Mouse (Mus musculus): ENCODE data around the gene Samd4b. TPM values are rescaled to one million over a fixed set of nuclear protein-coding genes. Genes with fewer than 3 reads are reported as not detected.

Samd4b gene
- polyA plus RNA-seq, 1 experiment: 24.4 TPM

DNA sequence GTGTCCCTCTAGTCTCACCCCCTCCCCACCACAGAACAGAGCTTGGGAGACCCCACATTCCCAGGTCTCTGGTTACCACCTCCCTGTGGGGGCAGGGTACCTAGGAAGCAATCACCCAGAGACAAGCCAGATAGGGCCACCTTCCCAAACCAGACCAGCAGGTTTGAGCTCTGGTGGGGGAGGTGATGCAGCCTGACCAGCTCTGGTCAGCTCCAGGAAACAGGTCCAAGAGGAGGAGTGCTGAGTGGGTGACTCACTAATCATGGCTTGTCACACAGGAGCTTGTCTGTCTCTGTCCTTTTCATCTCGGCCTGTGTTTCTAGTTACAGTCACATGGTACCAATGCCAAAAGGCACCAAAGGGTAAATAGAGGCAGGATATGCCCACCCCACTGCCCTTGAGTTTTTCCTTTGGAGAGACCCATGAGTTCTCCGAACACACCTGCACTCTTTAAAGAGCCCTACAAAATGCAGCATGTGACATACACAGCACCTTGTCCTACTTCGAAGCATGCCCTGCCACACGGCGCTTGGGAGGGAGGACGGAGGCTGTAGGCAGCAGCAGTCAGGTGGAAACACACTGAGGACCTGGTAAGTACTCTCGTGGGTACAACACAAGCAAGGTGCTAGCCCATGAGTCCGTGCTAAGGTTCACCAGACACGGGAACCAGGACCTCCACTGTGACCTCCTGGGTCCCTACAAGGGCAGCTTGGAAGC lies 20.0 kb downstream of the Samd4b start:
- Histone ChIP-seq H3K4me1 (ENCODE audit: control insufficient read depth, insufficient read depth, insufficient read length, low read length) (no peaks in the 10 kb centered on the region), H3K4me3 (ENCODE audit: insufficient read depth, low read depth, low read length) (no peak overlapping the region), H3K27ac (replicated peaks; ENCODE audit: low read depth, low read length) (no peak overlapping the region)

GRCm38 (mm10) chr7:28576271-28576914 lies 21.6 kb downstream of the Samd4b start:
- no peaks in the 10 kb centered on the region for H3K4me1 ChIP-seq (ENCODE audit: control insufficient read depth, insufficient read depth, insufficient read length, low read length)
- H3K27ac ChIP-seq (replicated peaks; ENCODE audit: low read depth, low read length): no peak overlapping the region
- no peak overlapping the region for H3K4me3 ChIP-seq (ENCODE audit: insufficient read depth, low read depth, low read length)

GRCm38 (mm10) chr7:28575597-28575996 lies 22.3 kb downstream of the Samd4b start:
- Histone ChIP-seq H3K4me3 (ENCODE audit: insufficient read depth, low read depth, low read length) (no peak overlapping the region), H3K27ac (replicated peaks; ENCODE audit: low read depth, low read length) (no peak overlapping the region), H3K4me1 (ENCODE audit: control insufficient read depth, insufficient read depth, insufficient read length, low read length) (no peaks in the 10 kb centered on the region; the same call in 1 of the 2 replicates)

DNA sequence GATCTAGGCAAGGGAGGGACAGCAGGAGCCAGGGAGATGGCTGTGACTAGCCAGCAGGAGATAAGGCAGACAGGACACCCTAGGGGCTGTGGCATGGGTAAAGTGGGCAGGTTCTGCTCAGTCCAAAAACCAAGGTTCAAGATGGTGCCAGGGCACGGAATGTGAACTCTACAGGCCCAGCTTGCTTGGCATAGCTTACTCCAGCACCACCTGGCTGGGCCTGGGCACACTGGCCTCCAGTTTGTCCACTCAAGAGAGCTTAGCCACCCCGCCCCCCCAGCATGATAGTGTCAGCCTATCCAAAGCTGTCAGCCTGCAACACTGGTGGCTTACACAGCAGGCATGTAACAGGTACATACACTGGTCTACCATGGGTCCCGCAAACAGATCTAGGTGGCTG lies 24.7 kb downstream of the Samd4b start:
- Histone ChIP-seq H3K4me3 (ENCODE audit: insufficient read depth, low read depth, low read length) (no peak overlapping the region), H3K4me1 (ENCODE audit: control insufficient read depth, insufficient read depth, insufficient read length, low read length) (no peaks in the 10 kb centered on the region; the same call in 1 of the 2 replicates), H3K27ac (replicated peaks; ENCODE audit: low read depth, low read length) (no peak overlapping the region)

GRCm38 (mm10) chr7:28572689-28573088 lies 25.3 kb downstream of the Samd4b start:
- Histone ChIP-seq H3K27ac (replicated peaks; ENCODE audit: low read depth, low read length) (no peak overlapping the region), H3K4me1 (ENCODE audit: control insufficient read depth, insufficient read depth, insufficient read length, low read length) (no peaks in the 10 kb centered on the region; the same call in 1 of the 2 replicates), H3K4me3 (ENCODE audit: insufficient read depth, low read depth, low read length) (no peak overlapping the region)

DNA sequence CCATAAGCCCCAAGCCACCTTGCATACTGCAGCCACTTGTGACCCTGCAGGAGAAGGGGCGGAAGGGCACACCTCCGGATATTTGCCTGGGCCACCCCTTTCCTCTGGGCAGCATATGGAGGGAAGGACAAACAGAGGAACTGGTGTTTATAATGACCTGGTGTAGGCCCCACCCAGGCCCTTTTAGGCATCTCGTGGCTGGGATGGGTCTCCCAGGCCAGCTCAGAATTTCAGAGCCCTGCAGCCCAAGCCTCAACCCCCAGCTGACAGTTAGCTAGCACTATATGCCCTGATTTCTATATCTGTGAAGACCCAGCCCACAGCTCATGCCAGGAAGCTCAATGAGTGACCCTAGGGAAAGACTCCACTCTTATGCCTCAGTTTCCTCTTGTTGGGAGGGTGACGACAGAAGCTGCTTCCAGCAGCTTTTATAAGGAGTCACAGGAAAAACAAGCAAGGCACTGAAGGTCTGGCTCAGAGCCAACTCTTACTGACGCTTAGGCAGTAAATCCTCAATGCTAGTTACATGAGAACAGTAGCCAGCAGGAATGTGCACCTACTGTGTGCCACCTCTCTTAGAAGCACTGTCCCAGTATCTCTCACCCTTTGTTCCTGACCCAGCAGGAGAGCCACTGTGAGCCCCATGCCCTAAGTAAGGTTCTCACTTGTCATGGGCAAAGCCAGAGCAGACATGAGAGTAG lies 26.8 kb downstream of the Samd4b start:
- Histone ChIP-seq H3K4me1 (ENCODE audit: control insufficient read depth, insufficient read depth, insufficient read length, low read length) (no peaks in the 10 kb centered on the region; the same call in 1 of the 2 replicates), H3K4me3 (ENCODE audit: insufficient read depth, low read depth, low read length) (no peak overlapping the region), H3K27ac (replicated peaks; ENCODE audit: low read depth, low read length) (no peak overlapping the region)

- Histone ChIP-seq H3K27ac (replicated peaks; ENCODE audit: low read depth, low read length) (no peak overlapping the region), H3K4me3 (ENCODE audit: insufficient read depth, low read depth, low read length) (no peak overlapping the region), H3K4me1 (ENCODE audit: control insufficient read depth, insufficient read depth, insufficient read length, low read length) (no peaks in the 10 kb centered on the region; the same call in 1 of the 2 replicates)
Observed at GRCm38 (mm10) chr7:28570291-28570981, 27.5 kb downstream of the Samd4b start.

DNA sequence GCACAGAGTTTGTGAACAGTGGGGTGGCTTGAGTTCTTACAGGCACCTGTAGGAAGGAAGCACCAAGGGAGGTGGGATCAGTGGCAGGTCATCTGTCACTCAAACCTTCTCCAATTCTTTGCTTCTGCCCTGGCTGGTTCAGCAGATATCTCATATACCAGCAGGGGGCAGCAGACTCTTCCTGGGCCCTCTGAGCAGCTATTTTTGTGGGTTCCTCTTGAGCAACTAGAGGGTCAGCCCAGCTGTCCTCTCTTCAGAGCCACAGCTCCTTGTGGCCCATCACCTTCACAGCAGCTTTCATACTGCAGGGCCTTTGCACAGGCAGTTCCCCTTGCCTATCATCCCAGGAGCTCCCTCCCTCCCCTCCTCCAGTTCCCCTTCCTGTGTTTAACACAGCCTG lies 29.7 kb downstream of the Samd4b start:
- Histone ChIP-seq H3K4me1 (ENCODE audit: control insufficient read depth, insufficient read depth, insufficient read length, low read length) (no peaks in the 10 kb centered on the region; the same call in 1 of the 2 replicates), H3K4me3 (ENCODE audit: insufficient read depth, low read depth, low read length) (no peak overlapping the region), H3K27ac (replicated peaks; ENCODE audit: low read depth, low read length) (no peak overlapping the region)

DNA sequence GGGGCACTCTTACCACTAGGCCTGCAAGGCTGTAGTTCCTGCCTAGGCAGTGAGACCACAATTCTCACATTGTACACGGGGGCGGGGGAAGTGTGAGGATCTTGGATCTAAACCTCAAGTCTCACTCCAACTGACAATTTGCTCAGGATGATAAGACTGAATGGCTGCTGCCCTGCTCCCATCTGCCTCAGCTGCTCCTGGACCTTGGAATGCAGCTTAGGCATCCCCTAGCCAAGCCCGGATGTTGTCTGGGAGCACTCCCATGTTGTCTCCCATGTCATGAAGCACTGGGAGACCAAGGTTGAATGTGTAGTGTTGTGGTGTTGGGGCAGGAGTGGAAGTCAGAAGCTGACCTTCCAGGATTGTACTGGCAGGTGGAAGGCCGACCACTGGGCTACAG lies 30.4 kb downstream of the Samd4b start:
- H3K27ac ChIP-seq (replicated peaks; ENCODE audit: low read depth, low read length): no peak overlapping the region
- no peaks in the 10 kb centered on the region; the same call in 1 of the 2 replicates for H3K4me1 ChIP-seq (ENCODE audit: control insufficient read depth, insufficient read depth, insufficient read length, low read length)

DNA sequence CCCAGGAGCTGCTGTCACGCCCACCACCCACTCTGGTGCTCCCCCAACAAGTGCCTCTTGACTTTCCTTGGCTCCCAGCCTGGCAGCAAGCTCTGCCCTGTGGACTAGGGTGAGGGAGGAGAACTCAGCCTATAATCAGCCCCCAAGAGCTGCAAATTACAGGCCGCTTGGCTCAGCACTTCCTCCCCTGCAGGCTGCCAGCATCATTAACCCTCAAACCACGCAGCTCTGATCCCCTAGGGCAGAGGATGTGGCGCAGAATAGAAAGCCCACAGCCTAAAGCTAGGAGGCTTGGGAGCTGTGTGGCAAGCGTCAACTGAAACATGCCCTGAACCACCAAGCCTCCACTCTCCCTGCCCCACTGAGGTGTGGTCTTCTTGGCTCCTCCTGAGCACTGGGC lies 32.5 kb downstream of the Samd4b start:
- H3K4me1 ChIP-seq (ENCODE audit: control insufficient read depth, insufficient read depth, insufficient read length, low read length): no peaks in the 10 kb centered on the region; the same call in 1 of the 2 replicates
- H3K4me3 ChIP-seq (ENCODE audit: insufficient read depth, low read depth, low read length): no peak overlapping the region
- no peak overlapping the region for H3K27ac ChIP-seq (replicated peaks; ENCODE audit: low read depth, low read length)

More for the DNA sequence above, 30.4 kb downstream of the Samd4b start:
- no peak overlapping the region for H3K4me3 ChIP-seq (ENCODE audit: insufficient read depth, low read depth, low read length)

GRCm38 (mm10) chr7:28562951-28563350 lies 35.0 kb downstream of the Samd4b start:
- Histone ChIP-seq H3K4me3 (ENCODE audit: insufficient read depth, low read depth, low read length) (no peak overlapping the region), H3K27ac (replicated peaks; ENCODE audit: low read depth, low read length) (no peak overlapping the region), H3K4me1 (ENCODE audit: control insufficient read depth, insufficient read depth, insufficient read length, low read length) (no peaks in the 10 kb centered on the region)

- Histone ChIP-seq H3K4me1 (ENCODE audit: control insufficient read depth, insufficient read depth, insufficient read length, low read length) (no peaks in the 10 kb centered on the region), H3K4me3 (ENCODE audit: insufficient read depth, low read depth, low read length) (no peak overlapping the region), H3K27ac (replicated peaks; ENCODE audit: low read depth, low read length) (no peak overlapping the region)
Observed at GRCm38 (mm10) chr7:28562371-28562770, 35.6 kb downstream of the Samd4b start.

DNA sequence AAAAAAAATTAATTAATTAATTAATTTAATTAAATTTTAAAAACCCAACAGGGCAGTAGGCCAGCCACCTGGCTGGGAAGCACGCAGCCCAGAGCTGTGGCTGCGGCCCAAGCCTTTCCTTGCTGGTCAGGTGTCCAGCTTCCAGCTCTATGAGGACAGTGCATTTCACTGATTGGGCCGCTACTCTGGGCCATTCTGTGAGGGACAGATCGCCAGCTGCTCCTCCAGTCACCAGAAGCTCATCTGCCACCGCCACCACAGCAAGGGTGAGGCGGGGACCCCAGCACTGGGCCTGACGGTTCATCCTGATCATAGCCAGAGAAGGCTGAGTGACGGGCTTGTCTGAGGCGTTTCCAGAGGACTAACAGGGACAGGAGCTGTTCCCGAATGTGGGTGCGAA lies 36.0 kb downstream of the Samd4b start:
- H3K4me1 ChIP-seq (ENCODE audit: control insufficient read depth, insufficient read depth, insufficient read length, low read length): no peaks in the 10 kb centered on the region
- H3K4me3 ChIP-seq (ENCODE audit: insufficient read depth, low read depth, low read length): no peak overlapping the region
- no peak overlapping the region for H3K27ac ChIP-seq (replicated peaks; ENCODE audit: low read depth, low read length)

DNA sequence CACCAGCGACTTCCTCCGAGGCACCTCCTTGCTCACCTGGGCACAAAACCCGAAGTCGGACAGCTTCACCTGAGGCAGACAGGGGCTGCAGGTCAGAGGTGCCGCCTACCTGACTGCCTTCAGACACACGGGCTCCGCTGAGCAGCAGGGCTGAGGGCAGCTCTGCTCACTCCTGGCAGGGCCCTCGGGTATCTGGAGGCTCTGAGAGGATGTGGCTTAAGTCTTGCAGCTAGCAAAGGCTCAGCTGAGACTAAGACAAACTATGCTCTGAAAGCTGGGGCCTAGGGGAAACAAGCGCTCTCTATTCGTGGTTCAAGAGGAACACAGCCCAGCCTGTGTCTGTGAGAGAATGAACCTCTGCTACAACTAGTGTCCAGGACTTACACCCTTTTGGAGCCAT lies 37.1 kb downstream of the Samd4b start:
- Histone ChIP-seq H3K4me3 (ENCODE audit: insufficient read depth, low read depth, low read length) (no peak overlapping the region), H3K4me1 (ENCODE audit: control insufficient read depth, insufficient read depth, insufficient read length, low read length) (no peaks in the 10 kb centered on the region), H3K27ac (replicated peaks; ENCODE audit: low read depth, low read length) (no peak overlapping the region)

DNA sequence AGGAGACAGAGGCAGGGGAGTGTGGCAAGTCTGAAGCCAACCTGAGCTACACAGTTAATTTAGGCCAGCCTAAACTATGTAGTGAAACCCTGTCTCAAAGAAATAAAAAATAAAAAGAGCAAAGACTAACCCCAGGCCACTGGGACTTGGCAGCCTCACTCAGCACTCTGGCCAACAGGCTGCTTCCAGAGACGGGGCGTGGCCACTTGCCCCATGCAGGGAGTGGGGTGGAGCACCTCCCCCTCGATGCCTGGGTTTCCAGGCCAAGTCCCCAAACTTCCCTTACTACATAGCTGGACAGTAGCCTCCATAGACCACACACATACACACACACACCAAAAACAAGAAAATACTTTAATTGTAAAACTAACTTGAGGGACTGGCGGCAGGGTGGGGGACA lies 39.5 kb downstream of the Samd4b start:
- no peak overlapping the region for H3K4me3 ChIP-seq (ENCODE audit: insufficient read depth, low read depth, low read length)
- no peaks in the 10 kb centered on the region for H3K4me1 ChIP-seq (ENCODE audit: control insufficient read depth, insufficient read depth, insufficient read length, low read length)
- H3K27ac ChIP-seq (replicated peaks; ENCODE audit: low read depth, low read length): no peak overlapping the region

Data from brown adipose tissue, adult 24 weeks (tissue).